Mouse (Mus musculus): ENCODE results near the gene C5ar1. TPM values are rescaled to one million over a fixed set of nuclear protein-coding genes. Genes with fewer than 3 reads are reported as not detected.
"Not testable (repeated sequence)": the region's sequence is repeated elsewhere in the genome, so short reads cannot be mapped to it uniquely, and the experiment has no call there.

The C5ar1 gene
- polyA plus RNA-seq (2015; fragmentation: Nextera tagmentation; extraction: Ambion mirVana) = 1.7 and 2.7 TPM in 2 replicates

- WGBS = 84% methylated on average over 5 of the region's 5 CpGs
- H3K9ac ChIP-seq (replicated peaks) = no peak within 1 kb of the TSS
- H3K36me3 ChIP-seq = no peaks in the 10 kb centered on the region
- no peak within 1 kb of the TSS for H3K4me2 ChIP-seq
- H3K9me3 ChIP-seq (replicated peaks) = no peaks in the 10 kb centered on the region
- no peaks in the 10 kb centered on the region for H3K27me3 ChIP-seq (replicated peaks)
- H3K4me1 ChIP-seq = no peaks in the 10 kb centered on the region
- no peak within 1 kb of the TSS for H3K4me3 ChIP-seq (replicated peaks)
- no peak for ATAC-seq (ENCODE audit: low FRiP score)
- no peak within 1 kb of the TSS for H3K27ac ChIP-seq (replicated peaks)
Observed at GRCm38 (mm10) chr7:16259110-16259590, at the start of gene C5ar1. C5ar1 (minus strand) TSS chr7:16259540.

- WGBS = 39% methylated on average over 16 of the region's 16 CpGs
- H3K36me3 ChIP-seq = no peaks in the 10 kb centered on the region
- peak overlapping the region; percentile 71; the same call in 1 of the 2 replicates for H3K9ac ChIP-seq (replicated peaks)
- H3K27ac ChIP-seq (replicated peaks) = peak overlapping the region; percentile 91
- H3K4me3 ChIP-seq (replicated peaks) = peak overlapping the region; percentile 69
- H3K9me3 ChIP-seq (replicated peaks) = no peaks in the 10 kb centered on the region
- no peak for ATAC-seq (ENCODE audit: low FRiP score)
- H3K27me3 ChIP-seq (replicated peaks) = no peaks in the 10 kb centered on the region
- peak overlapping the region; percentile 95 for H3K4me2 ChIP-seq
- peaks cover 49% of the 10 kb centered on the region for H3K4me1 ChIP-seq
Observed at GRCm38 (mm10) chr7:16308555-16309317, 49.4 kb upstream of the C5ar1 start.

GRCm38 (mm10) chr7:16308093-16308492 is 48.8 kb upstream of the C5ar1 start, which contains the start of gene Bbc3:
Bbc3 (plus strand) TSS chr7:16308393.
- 56% methylated on average over 1 of the region's 1 CpGs for WGBS

DNA sequence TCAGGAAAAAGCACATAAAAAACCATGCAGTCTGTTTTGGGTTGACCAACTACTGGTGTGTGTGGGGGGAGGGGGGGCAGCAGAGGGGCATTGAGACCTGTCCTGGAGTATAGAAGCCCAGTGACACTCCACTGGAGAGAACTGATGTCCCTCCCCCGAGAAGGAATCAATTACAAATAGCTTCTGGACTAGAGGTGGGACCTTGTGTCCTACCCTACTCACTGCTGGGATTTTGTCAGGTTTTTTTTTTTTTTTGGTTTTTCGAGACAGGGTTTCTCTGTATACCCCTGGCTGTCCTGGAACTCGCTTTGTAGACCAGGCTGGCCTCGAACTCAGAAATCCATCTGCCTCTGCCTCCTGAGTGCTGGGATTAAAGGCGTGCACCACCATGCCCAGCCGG is 47.8 kb upstream of the C5ar1 start:
- H3K9me3 ChIP-seq (replicated peaks); H3K4me3 ChIP-seq (replicated peaks); H3K4me2 ChIP-seq; H3K36me3 ChIP-seq; H3K9ac ChIP-seq (replicated peaks); H3K27ac ChIP-seq (replicated peaks); H3K27me3 ChIP-seq (replicated peaks); ATAC-seq (ENCODE audit: low FRiP score): not testable (repeated sequence)
- WGBS = 84% methylated on average over 6 of the region's 6 CpGs
- peaks cover 34% of the 10 kb centered on the region for H3K4me1 ChIP-seq

More at GRCm38 (mm10) chr7:16308093-16308492, 48.8 kb upstream of the C5ar1 start, which contains the start of gene Bbc3:
- Histone ChIP-seq H3K9ac (replicated peaks) (peak within 1 kb of the TSS; percentile 71), H3K4me1 (peaks cover 44% of the 10 kb centered on the region), H3K27ac (replicated peaks) (peak within 1 kb of the TSS; percentile 91), H3K4me2 (peak within 1 kb of the TSS; percentile 95), H3K4me3 (replicated peaks) (peak within 1 kb of the TSS; percentile 69)
- H3K36me3 ChIP-seq; H3K27me3 ChIP-seq (replicated peaks); ATAC-seq (ENCODE audit: low FRiP score); H3K9me3 ChIP-seq (replicated peaks): not testable (repeated sequence)

DNA sequence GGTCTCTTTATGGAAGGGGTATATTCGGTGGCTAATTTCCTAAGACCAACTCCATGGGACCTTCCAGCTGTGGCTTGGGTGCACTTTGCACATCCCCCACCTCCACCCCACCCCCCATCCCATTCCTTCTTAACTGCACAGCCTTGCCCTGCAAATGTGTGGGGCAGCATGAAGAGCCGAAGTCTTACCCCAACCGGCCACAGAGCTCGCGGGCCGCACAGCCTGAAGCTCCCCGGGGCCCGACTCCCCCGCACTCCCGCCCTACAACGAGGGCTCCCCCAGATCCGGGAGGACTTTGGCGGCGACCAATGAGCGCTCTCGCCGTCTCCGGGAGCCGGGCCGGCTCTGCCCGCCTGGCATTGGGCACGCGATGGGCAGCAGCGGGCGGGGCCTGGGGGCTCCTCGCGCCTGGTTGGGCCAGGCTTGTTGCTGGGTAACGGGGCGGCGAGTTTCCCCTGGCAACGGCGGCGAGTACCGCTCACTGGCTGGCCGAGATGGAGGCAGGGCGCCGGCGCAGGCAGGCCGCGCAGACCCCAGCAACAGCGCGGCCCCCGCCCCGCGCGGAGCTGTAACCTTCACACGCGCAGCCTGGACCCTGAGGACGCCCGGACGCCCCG is 40.2 kb upstream of the C5ar1 start:
- Histone ChIP-seq H3K4me1 (peaks cover 46% of the 10 kb centered on the region), H3K9me3 (replicated peaks) (no peaks in the 10 kb centered on the region), H3K4me3 (replicated peaks) (peak overlapping the region; percentile 55), H3K27ac (replicated peaks) (peak overlapping the region; percentile 80), H3K27me3 (replicated peaks) (no peaks in the 10 kb centered on the region), H3K4me2 (peak overlapping the region; percentile 90), H3K36me3 (no peaks in the 10 kb centered on the region), H3K9ac (replicated peaks) (peak overlapping the region; percentile 50)
- peak; percentile 92 for ATAC-seq (ENCODE audit: low FRiP score)
- under 1% methylated on average over 48 of the region's 52 CpGs for WGBS

DNA sequence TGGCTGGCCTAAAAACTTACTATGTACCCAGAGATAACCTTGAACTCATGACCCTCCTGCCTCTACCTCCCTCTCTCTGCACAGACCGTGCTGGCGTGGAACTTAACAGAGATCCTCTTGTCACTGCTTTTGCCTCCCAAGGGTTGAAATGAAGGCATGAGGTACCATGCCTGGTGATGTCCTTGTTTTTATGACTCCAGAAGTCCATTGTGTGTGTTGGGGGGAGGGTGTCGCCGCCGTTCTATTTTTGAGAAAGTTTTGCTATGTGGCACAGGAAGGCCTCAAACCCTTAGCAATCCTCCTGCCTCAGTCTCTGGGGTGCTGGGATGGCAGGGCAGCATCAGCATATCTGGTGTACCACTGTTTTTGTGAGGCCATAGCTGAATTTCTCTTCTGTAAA is 39.6 kb upstream of the C5ar1 start:
- H3K27me3 ChIP-seq (replicated peaks) = no peaks in the 10 kb centered on the region
- peak overlapping the region; percentile 90 for H3K4me2 ChIP-seq
- 63% methylated on average over 5 of the region's 5 CpGs for WGBS
- ATAC-seq (ENCODE audit: low FRiP score) = no peak
- peak overlapping the region; percentile 50 for H3K9ac ChIP-seq (replicated peaks)
- peaks cover 48% of the 10 kb centered on the region for H3K4me1 ChIP-seq
- no peaks in the 10 kb centered on the region for H3K36me3 ChIP-seq
- peak overlapping the region; percentile 55 for H3K4me3 ChIP-seq (replicated peaks)
- H3K9me3 ChIP-seq (replicated peaks) = no peaks in the 10 kb centered on the region
- H3K27ac ChIP-seq (replicated peaks) = peak overlapping the region; percentile 80

DNA sequence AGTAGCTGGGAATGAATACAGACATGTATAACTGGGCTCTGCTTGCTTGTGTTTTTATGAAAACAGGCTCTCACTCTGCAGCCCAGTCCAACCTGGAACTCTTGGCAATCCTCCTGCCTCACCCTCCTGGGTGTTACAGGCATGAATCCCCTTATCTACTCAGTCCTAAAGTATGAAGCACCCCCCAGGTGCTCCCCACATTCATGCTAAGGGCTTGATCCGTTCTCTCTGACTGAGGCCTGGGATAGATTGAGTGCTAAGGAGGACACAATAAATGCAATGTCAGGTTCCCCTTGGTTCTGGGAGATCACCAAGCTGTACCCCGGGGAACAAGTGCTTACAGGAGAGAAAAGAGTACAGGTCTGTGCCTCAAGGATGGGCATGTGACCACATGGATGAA is 38.3 kb upstream of the C5ar1 start:
- no peaks in the 10 kb centered on the region for H3K27me3 ChIP-seq (replicated peaks)
- H3K9me3 ChIP-seq (replicated peaks) = no peaks in the 10 kb centered on the region
- peaks cover 48% of the 10 kb centered on the region for H3K4me1 ChIP-seq
- H3K27ac ChIP-seq (replicated peaks) = peak overlapping the region; percentile 78
- 63% methylated on average over 2 of the region's 2 CpGs for WGBS
- ATAC-seq (ENCODE audit: low FRiP score) = no peak
- peak overlapping the region; percentile 97; the same call in 1 of the 2 replicates for H3K4me2 ChIP-seq
- no peaks in the 10 kb centered on the region for H3K36me3 ChIP-seq
- no peak overlapping the region for H3K4me3 ChIP-seq (replicated peaks)
- no peak overlapping the region for H3K9ac ChIP-seq (replicated peaks)

- H3K9me3 ChIP-seq (replicated peaks) = no peaks in the 10 kb centered on the region
- peak overlapping the region; percentile 97 for H3K4me2 ChIP-seq
- peak overlapping the region; percentile 78 for H3K27ac ChIP-seq (replicated peaks)
- H3K9ac ChIP-seq (replicated peaks) = peak overlapping the region; percentile 48
- H3K4me3 ChIP-seq (replicated peaks) = peak overlapping the region; percentile 38
- peaks cover 48% of the 10 kb centered on the region for H3K4me1 ChIP-seq
- H3K27me3 ChIP-seq (replicated peaks) = no peaks in the 10 kb centered on the region
- peak; percentile 21 for ATAC-seq (ENCODE audit: low FRiP score)
- H3K36me3 ChIP-seq = no peaks in the 10 kb centered on the region
- WGBS = 1% methylated on average over 22 of the region's 22 CpGs
Observed at GRCm38 (mm10) chr7:16296766-16297390, 37.5 kb upstream of the C5ar1 start.

DNA sequence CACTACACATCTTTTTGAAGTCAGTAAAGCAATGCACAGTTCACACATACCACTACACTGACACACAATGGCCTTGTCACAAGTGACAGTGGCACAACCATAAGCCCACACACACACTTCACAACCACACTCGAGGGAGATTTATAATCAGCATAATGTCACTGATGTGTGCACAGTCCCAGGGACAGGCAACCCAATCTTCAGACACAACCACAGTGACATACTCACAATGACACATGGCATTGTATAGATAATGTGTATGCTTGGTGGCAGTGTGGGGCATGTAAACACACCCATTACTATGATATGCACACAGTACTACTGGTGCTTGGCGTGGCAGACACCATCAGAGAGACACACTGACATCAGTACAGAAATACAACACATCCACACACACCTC is 36.8 kb upstream of the C5ar1 start:
- peaks cover 48% of the 10 kb centered on the region for H3K4me1 ChIP-seq
- H3K4me3 ChIP-seq (replicated peaks) = no peak overlapping the region
- WGBS = 54% methylated on average over 2 of the region's 2 CpGs
- no peak overlapping the region for H3K9ac ChIP-seq (replicated peaks)
- H3K4me2 ChIP-seq = peak overlapping the region; percentile 97
- H3K9me3 ChIP-seq (replicated peaks) = no peaks in the 10 kb centered on the region
- no peaks in the 10 kb centered on the region for H3K36me3 ChIP-seq
- H3K27me3 ChIP-seq (replicated peaks) = no peaks in the 10 kb centered on the region
- H3K27ac ChIP-seq (replicated peaks) = peak overlapping the region; percentile 78; the same call in 1 of the 2 replicates
- no peak for ATAC-seq (ENCODE audit: low FRiP score)

- Histone ChIP-seq H3K4me3 (replicated peaks) (peak overlapping the region; percentile 52), H3K27ac (replicated peaks) (peak overlapping the region; percentile 87), H3K9ac (replicated peaks) (peak overlapping the region; percentile 50), H3K4me2 (peak overlapping the region; percentile 97), H3K36me3 (no peaks in the 10 kb centered on the region), H3K27me3 (replicated peaks) (no peaks in the 10 kb centered on the region), H3K4me1 (peaks cover 48% of the 10 kb centered on the region), H3K9me3 (replicated peaks) (no peaks in the 10 kb centered on the region)
- ATAC-seq (ENCODE audit: low FRiP score) = peak; percentile 46
- 2% methylated on average over 41 of the region's 41 CpGs for WGBS
Observed at GRCm38 (mm10) chr7:16295321-16295900, 36.1 kb upstream of the C5ar1 start.

GRCm38 (mm10) chr7:16294837-16295236 is 35.5 kb upstream of the C5ar1 start:
- Histone ChIP-seq H3K27ac (replicated peaks) (peak overlapping the region; percentile 87), H3K9ac (replicated peaks) (peak overlapping the region; percentile 50), H3K9me3 (replicated peaks) (no peaks in the 10 kb centered on the region), H3K4me2 (peak overlapping the region; percentile 97), H3K4me1 (peaks cover 43% of the 10 kb centered on the region), H3K27me3 (replicated peaks) (no peaks in the 10 kb centered on the region), H3K36me3 (no peaks in the 10 kb centered on the region), H3K4me3 (replicated peaks) (peak overlapping the region; percentile 52)
- 0% methylated on average over 23 of the region's 23 CpGs for WGBS
- peak; percentile 52 for ATAC-seq (ENCODE audit: low FRiP score)

All from neural tube, embryonic 15.5 days (tissue).